Mouse (Mus musculus): ENCODE measurements around the gene Hid1.

- no peak for TF ChIP-seq POLR2A (IDR thresholded peaks at IDR 0.05; ENCODE audit: borderline replicate concordance, insufficient read depth, low read length)
- TF ChIP-seq CTCF (IDR thresholded peaks at IDR 0.05; ENCODE audit: borderline replicate concordance, insufficient read depth, low read depth, low read length): no peak
These were observed 17.0 kb upstream of the Hid1 start for GRCm38 (mm10) chr11:115384587-115384986.
